Mouse (Mus musculus) neural tube, embryonic 12.5 days (tissue): ENCODE measurements at regions not wholly inside any gene's neighbourhood (a gene's known extent, or its start where the extent isn't known, plus 50 kb on each side); places are given as distances from the start of the nearest gene placed in this dataset.
A peak's percentile ranks its signal among the peaks of the same experiment; 100 is the strongest.

Source experiments
- ATAC-seq: fragments of 200-750 bp; cut with Nextera tagmentation; 2 replicates; pipeline ENCODE4 v1.8.0; 2017; ENCODE audit warnings: low read depth, mild to moderate bottlenecking, moderate TSS enrichment, moderate library complexity; ENCODE audit not compliant: low FRiP score
- H3K27ac ChIP-seq: fragments of 300-500 bp; sonication (generic); 2 replicates; pipeline ENCODE4 v1.5.1; 2016
- H3K27me3 ChIP-seq: fragments of 300-500 bp; sonication (generic); replicated peaks from 2 replicates; pipeline ENCODE4 v1.6.1; 2016; ENCODE audit warnings: mild to moderate bottlenecking
- H3K36me3 ChIP-seq: fragments of 300-500 bp; sonication (generic); 2 replicates; pipeline ENCODE4 v1.6.1; 2016; ENCODE audit warnings: mild to moderate bottlenecking
- H3K4me1 ChIP-seq: fragments of 300-500 bp; sonication (generic); 2 replicates; pipeline ENCODE4 v1.6.1; 2016
- H3K4me2 ChIP-seq: fragments of 300-500 bp; sonication (generic); replicated peaks from 2 replicates; pipeline ENCODE4 v1.6.1; 2016; ENCODE audit warnings: mild to moderate bottlenecking
- H3K4me3 ChIP-seq: fragments of 300-500 bp; sonication (generic); 2 replicates; pipeline ENCODE4 v1.5.1; 2016
- H3K9ac ChIP-seq: fragments of 300-500 bp; sonication (generic); 2 replicates; pipeline ENCODE4 v1.6.1; 2016; ENCODE audit warnings: mild to moderate bottlenecking
- H3K9me3 ChIP-seq: fragments of 300-500 bp; sonication (generic); 2 replicates; pipeline ENCODE4 v1.6.1; 2016; ENCODE audit warnings: mild to moderate bottlenecking
- WGBS: fragments of 180-500 bp; shearing (Covaris S2); methylation state at CpG from one replicate; pipeline ENCODE4 v1.1.7; 2016; 5-methylcytosine and 5-hydroxymethylcytosine counted together

- H3K4me3 ChIP-seq: no peak overlapping the region
- no peaks in the 10 kb centered on the region for H3K27me3 ChIP-seq
- no peak overlapping the region for H3K9ac ChIP-seq
- H3K4me2 ChIP-seq: no peak overlapping the region
- peaks cover 9% of the 10 kb centered on the region for H3K4me1 ChIP-seq
- WGBS: 82% methylated on average over 10 of the region's 10 CpGs
- no peaks in the 10 kb centered on the region for H3K9me3 ChIP-seq
- ATAC-seq: no peak
- no peaks in the 10 kb centered on the region for H3K36me3 ChIP-seq
- H3K27ac ChIP-seq: no peak overlapping the region
Observed at GRCm38 (mm10) chr4:131397161-131397560, 440.9 kb downstream of the Ptpru start.

- Histone ChIP-seq H3K27me3 (no peaks in the 10 kb centered on the region), H3K4me1 (peaks cover 7% of the 10 kb centered on the region), H3K9ac (no peak overlapping the region), H3K4me3 (no peak overlapping the region), H3K9me3 (no peaks in the 10 kb centered on the region), H3K27ac (no peak overlapping the region), H3K36me3 (no peaks in the 10 kb centered on the region), H3K4me2 (no peak overlapping the region)
- no peak for ATAC-seq
- WGBS: 27% methylated on average over 11 of the region's 11 CpGs
Observed at GRCm38 (mm10) chr4:131400756-131401155, 437.3 kb downstream of the Ptpru start.

DNA sequence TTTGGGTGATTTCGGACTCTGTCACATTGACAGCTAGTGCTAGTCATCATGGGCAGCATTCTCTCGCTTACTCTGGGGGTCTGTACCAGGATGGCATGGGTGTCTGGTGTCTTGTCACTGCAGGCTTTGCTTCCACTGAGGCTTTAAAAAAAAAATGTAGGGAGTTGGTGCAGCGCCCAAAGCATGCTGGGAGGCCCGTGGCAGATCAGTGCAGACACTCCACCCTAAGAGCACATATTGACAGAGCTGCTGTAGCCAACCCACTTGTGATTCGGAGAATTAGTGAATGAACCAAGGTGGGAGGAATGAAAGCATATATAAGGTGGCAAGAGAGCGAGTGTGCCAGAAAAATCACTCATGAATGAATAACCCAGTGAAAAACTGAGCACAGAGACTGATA is 436.8 kb downstream of the Ptpru start:
- Histone ChIP-seq H3K4me2 (no peak overlapping the region), H3K36me3 (no peaks in the 10 kb centered on the region), H3K4me1 (peaks cover 9% of the 10 kb centered on the region), H3K27me3 (no peaks in the 10 kb centered on the region), H3K27ac (no peak overlapping the region), H3K9ac (no peak overlapping the region), H3K4me3 (no peak overlapping the region), H3K9me3 (no peaks in the 10 kb centered on the region)
- no peak for ATAC-seq
- 88% methylated on average over 6 of the region's 6 CpGs for WGBS

- no peaks in the 10 kb centered on the region for H3K9me3 ChIP-seq
- ATAC-seq: no peak
- H3K36me3 ChIP-seq: no peaks in the 10 kb centered on the region
- H3K4me1 ChIP-seq: peaks cover 20% of the 10 kb centered on the region
- WGBS: 45% methylated on average over 12 of the region's 12 CpGs
- H3K4me2 ChIP-seq: no peak overlapping the region
- H3K4me3 ChIP-seq: no peak overlapping the region
- no peak overlapping the region for H3K27ac ChIP-seq
- H3K9ac ChIP-seq: no peak overlapping the region
- 0 out of 2 replicates have a peak, but pooled peaks cover 5% of the 10 kb centered on the region for H3K27me3 ChIP-seq
Observed at GRCm38 (mm10) chr4:131405376-131406017, 432.6 kb downstream of the Ptpru start.

DNA sequence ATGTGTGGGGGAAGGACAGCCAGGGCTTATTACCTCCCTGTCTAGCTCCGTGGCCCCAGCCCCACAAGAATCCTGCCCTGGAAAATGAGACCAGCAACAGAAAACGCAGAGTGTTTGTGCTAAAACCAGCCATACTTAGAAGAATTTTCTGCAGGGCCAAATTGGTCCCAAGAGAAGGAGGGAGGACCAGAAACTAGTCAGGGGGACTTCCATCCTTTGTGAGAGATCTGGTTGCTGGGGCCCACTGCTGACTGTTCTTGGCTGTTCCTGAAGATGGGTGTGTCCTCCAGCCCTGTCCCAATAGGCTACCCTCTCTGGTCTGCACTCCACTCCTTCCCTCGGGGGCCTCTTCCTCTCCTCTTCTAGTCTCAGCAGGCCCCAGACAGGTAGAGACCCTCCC is 430.6 kb downstream of the Ptpru start:
- ATAC-seq: no peak
- Histone ChIP-seq H3K4me2 (no peak overlapping the region), H3K4me1 (peaks cover 29% of the 10 kb centered on the region), H3K4me3 (no peak overlapping the region), H3K9me3 (no peaks in the 10 kb centered on the region), H3K27me3 (0 out of 2 replicates have a peak, but pooled peaks cover 5% of the 10 kb centered on the region), H3K36me3 (no peaks in the 10 kb centered on the region), H3K27ac (no peak overlapping the region), H3K9ac (no peak overlapping the region)
- 38% methylated on average over 3 of the region's 3 CpGs for WGBS

DNA sequence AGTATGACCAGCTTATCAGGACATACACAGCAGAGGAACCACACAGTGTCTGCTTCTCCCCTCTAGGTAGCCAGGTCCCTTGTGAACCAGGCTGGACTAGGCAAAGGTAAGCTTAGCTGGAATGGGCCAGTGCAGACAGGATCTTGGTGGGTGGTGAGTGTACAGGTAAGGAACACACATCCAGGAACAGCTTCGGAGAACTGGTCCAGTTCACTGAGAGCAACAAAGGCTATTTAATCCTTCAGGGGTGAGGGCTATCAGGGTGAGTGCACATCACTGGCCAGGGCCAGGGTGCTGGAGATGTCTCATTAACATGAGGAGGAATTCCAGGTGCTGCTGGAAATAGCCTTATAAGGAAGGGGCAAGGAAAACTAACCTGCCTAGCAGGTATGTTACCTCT is 429.4 kb downstream of the Ptpru start:
- no peak for ATAC-seq
- Histone ChIP-seq H3K4me1 (peaks cover 30% of the 10 kb centered on the region), H3K4me2 (no peak overlapping the region), H3K4me3 (no peak overlapping the region), H3K27me3 (0 out of 2 replicates have a peak, but pooled peaks cover 5% of the 10 kb centered on the region), H3K27ac (no peak overlapping the region), H3K9me3 (no peaks in the 10 kb centered on the region), H3K36me3 (no peaks in the 10 kb centered on the region), H3K9ac (no peak overlapping the region)
- 95% methylated on average over 1 of the region's 1 CpGs for WGBS

GRCm38 (mm10) chr4:131409805-131410204 is 428.3 kb downstream of the Ptpru start:
- 0 out of 2 replicates have a peak, but pooled peaks cover 5% of the 10 kb centered on the region for H3K27me3 ChIP-seq
- H3K4me3 ChIP-seq: no peak overlapping the region
- H3K4me1 ChIP-seq: peaks cover 30% of the 10 kb centered on the region
- WGBS: 26% methylated on average over 3 of the region's 3 CpGs
- H3K4me2 ChIP-seq: no peak overlapping the region
- 0 out of 2 replicates have a peak, but pooled peaks have one; percentile 17 for ATAC-seq
- no peaks in the 10 kb centered on the region for H3K9me3 ChIP-seq
- H3K27ac ChIP-seq: no peak overlapping the region
- H3K36me3 ChIP-seq: no peaks in the 10 kb centered on the region
- no peak overlapping the region for H3K9ac ChIP-seq

- WGBS: 30% methylated on average over 4 of the region's 4 CpGs
- H3K9me3 ChIP-seq: no peaks in the 10 kb centered on the region
- no peak for ATAC-seq
- 0 out of 2 replicates have a peak, but pooled peaks cover 5% of the 10 kb centered on the region for H3K27me3 ChIP-seq
- peaks cover 27% of the 10 kb centered on the region for H3K4me1 ChIP-seq
- H3K4me3 ChIP-seq: no peak overlapping the region
- H3K27ac ChIP-seq: no peak overlapping the region
- H3K36me3 ChIP-seq: no peaks in the 10 kb centered on the region
- no peak overlapping the region for H3K9ac ChIP-seq
- H3K4me2 ChIP-seq: no peak overlapping the region
Observed at GRCm38 (mm10) chr4:131411936-131412335, 426.2 kb downstream of the Ptpru start.

- Histone ChIP-seq H3K4me2 (no peak overlapping the region), H3K27me3 (0 out of 2 replicates have a peak, but pooled peaks cover 5% of the 10 kb centered on the region), H3K27ac (no peak overlapping the region), H3K4me1 (peaks cover 18% of the 10 kb centered on the region), H3K4me3 (no peak overlapping the region), H3K36me3 (no peaks in the 10 kb centered on the region), H3K9me3 (no peaks in the 10 kb centered on the region), H3K9ac (no peak overlapping the region)
- ATAC-seq: no peak
- 81% methylated on average over 6 of the region's 6 CpGs for WGBS
Observed at GRCm38 (mm10) chr4:131413380-131413779, 424.7 kb downstream of the Ptpru start.

GRCm38 (mm10) chr4:131415453-131415852 is 422.6 kb downstream of the Ptpru start:
- Histone ChIP-seq H3K36me3 (no peaks in the 10 kb centered on the region), H3K4me1 (peaks cover 18% of the 10 kb centered on the region), H3K4me2 (no peak overlapping the region), H3K9me3 (no peaks in the 10 kb centered on the region), H3K27me3 (no peaks in the 10 kb centered on the region), H3K27ac (no peak overlapping the region), H3K9ac (no peak overlapping the region), H3K4me3 (no peak overlapping the region)
- WGBS: 73% methylated on average over 5 of the region's 5 CpGs
- no peak for ATAC-seq

DNA sequence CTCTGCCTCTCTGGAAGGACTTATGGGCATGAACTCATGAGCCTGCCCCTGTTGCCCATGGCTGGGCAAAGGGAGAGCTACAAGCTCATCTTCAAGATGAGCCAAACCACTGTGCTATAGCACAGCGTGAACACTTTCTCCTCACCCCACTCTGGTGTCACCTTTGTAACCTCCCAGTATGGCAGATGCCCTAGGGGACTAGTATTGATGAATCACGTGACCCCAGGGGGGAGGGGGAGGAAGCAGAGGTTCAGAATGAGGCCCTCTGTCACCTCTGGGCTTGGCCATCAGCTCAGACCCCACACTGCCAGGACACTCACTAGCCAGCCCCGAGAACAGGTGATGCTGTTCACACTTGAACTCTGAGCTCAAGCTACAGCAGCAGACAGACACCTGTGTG is 421.9 kb downstream of the Ptpru start:
- no peaks in the 10 kb centered on the region for H3K36me3 ChIP-seq
- ATAC-seq: no peak
- H3K4me2 ChIP-seq: no peak overlapping the region
- no peak overlapping the region for H3K9ac ChIP-seq
- H3K9me3 ChIP-seq: no peaks in the 10 kb centered on the region
- H3K4me1 ChIP-seq: peaks cover 18% of the 10 kb centered on the region
- H3K4me3 ChIP-seq: no peak overlapping the region
- H3K27ac ChIP-seq: no peak overlapping the region
- H3K27me3 ChIP-seq: no peaks in the 10 kb centered on the region
- 56% methylated on average over 3 of the region's 3 CpGs for WGBS

- no peak overlapping the region for H3K9ac ChIP-seq
- H3K36me3 ChIP-seq: no peaks in the 10 kb centered on the region
- no peaks in the 10 kb centered on the region for H3K27me3 ChIP-seq
- WGBS: 83% methylated on average over 14 of the region's 14 CpGs
- peaks cover 11% of the 10 kb centered on the region; the same call in 1 of the 2 replicates for H3K4me1 ChIP-seq
- ATAC-seq: no peak
- H3K4me3 ChIP-seq: no peak overlapping the region
- H3K9me3 ChIP-seq: no peaks in the 10 kb centered on the region
- H3K27ac ChIP-seq: no peak overlapping the region
- H3K4me2 ChIP-seq: no peak overlapping the region
Observed at GRCm38 (mm10) chr4:131417159-131417748, 420.8 kb downstream of the Ptpru start.

- ATAC-seq: no peak
- no peaks in the 10 kb centered on the region for H3K9me3 ChIP-seq
- H3K27ac ChIP-seq: no peak overlapping the region
Observed at GRCm38 (mm10) chr4:131425311-131425710, 412.8 kb downstream of the Ptpru start.

More at GRCm38 (mm10) chr4:131425311-131425710, 412.8 kb downstream of the Ptpru start:
- no peak overlapping the region for H3K9ac ChIP-seq
- no peak overlapping the region for H3K4me3 ChIP-seq
- H3K4me1 ChIP-seq: peaks cover 21% of the 10 kb centered on the region
- 66% methylated on average over 11 of the region's 11 CpGs for WGBS
- no peaks in the 10 kb centered on the region for H3K36me3 ChIP-seq
- H3K4me2 ChIP-seq: no peak overlapping the region
- peaks cover 5% of the 10 kb centered on the region; the same call in 1 of the 2 replicates for H3K27me3 ChIP-seq
